Mouse (Mus musculus) ES-E14 (cell line): ENCODE measurements around the gene Traf1.

Source experiments
- CHD2 ChIP-seq: IDR thresholded peaks from 2 replicates; pipeline ENCODE4 v1.6.1; 2014; ENCODE audit warnings: mild to moderate bottlenecking, low read depth, low read length, inconsistent platforms
- ZNF384 ChIP-seq: IDR thresholded peaks from 2 replicates; pipeline ENCODE4 v1.6.1; 2012; ENCODE audit warnings: low read depth, low read length, inconsistent platforms

- no peak for TF ChIP-seq ZNF384
- TF ChIP-seq CHD2 = no peak
Measured at GRCm38 (mm10) chr2:34965806-34966205, 4.2 kb upstream of the Traf1 start.
